Mouse (Mus musculus) spleen, adult 2 months (tissue): Measurements from ENCODE around the gene Mgat3. TPM values are rescaled to one million over a fixed set of nuclear protein-coding genes. Genes with fewer than 3 reads are reported as not detected.
A peak's percentile ranks its signal among the peaks of the same experiment; 100 is the strongest.

Experiments used
- DNase-seq, 2 experiments: peaks; one replicate each; pipeline versions ENCODE4 v3.0.0 to v3.0.0-alpha.2; 2012 to 2021; ENCODE audit warnings: low spot score in 2 of 2, low read depth in 1 of 2
- H3K27ac ChIP-seq: fragments of 200-500 bp; 2 replicates; pipeline ENCODE4 v1.5.1; 2012; ENCODE audit warnings: low read length, inconsistent platforms; ENCODE audit not compliant: insufficient read depth
- H3K27me3 ChIP-seq: fragments of 200-500 bp; 2 replicates; pipeline ENCODE4 v1.6.1; 2012; ENCODE audit warnings: mild to moderate bottlenecking, moderate library complexity, low read length, inconsistent platforms; ENCODE audit not compliant: control insufficient read depth, insufficient read depth
- H3K36me3 ChIP-seq: fragments of 200-500 bp; 2 replicates; pipeline ENCODE4 v1.6.1; 2012; ENCODE audit warnings: mild to moderate bottlenecking, low read length, inconsistent platforms; ENCODE audit not compliant: control insufficient read depth, insufficient read depth
- H3K4me1 ChIP-seq: fragments of 200-500 bp; 2 replicates; pipeline ENCODE4 v1.6.1; 2011; ENCODE audit warnings: inconsistent platforms; ENCODE audit not compliant: control insufficient read depth, insufficient read depth, insufficient read length
- H3K4me3 ChIP-seq: fragments of 200-500 bp; 2 replicates; pipeline ENCODE4 v1.5.1; 2011; ENCODE audit warnings: mild to moderate bottlenecking, inconsistent platforms; ENCODE audit not compliant: insufficient read depth, insufficient read length; ENCODE audit errors: extremely low read depth
- CTCF ChIP-seq: fragments of 200-500 bp; IDR thresholded peaks from 2 replicates; pipeline ENCODE4 v1.5.1; 2011; ENCODE audit warnings: mild to moderate bottlenecking, inconsistent platforms; ENCODE audit not compliant: insufficient read depth, insufficient read length, insufficient replicate concordance; ENCODE audit errors: extremely low read depth
- POLR2A ChIP-seq: fragments of 200-500 bp; IDR thresholded peaks from 2 replicates; pipeline ENCODE4 v1.6.1; 2011; ENCODE audit warnings: low read depth, low read length, inconsistent platforms
- WGBS: fragments of 180-500 bp; shearing (Covaris S2); methylation state at CpG from one replicate; pipeline ENCODE4 v1.1.7; 2018; 5-methylcytosine and 5-hydroxymethylcytosine counted together
- polyA plus RNA-seq: library from polyadenylated mRNA; depleted of rRNA; stranded (reverse); fragments of >200 nt; gene quantifications from 2 replicates; pipeline ENCODE4 v1.2.3, GENCODE M21; 2012

The Mgat3 gene
- polyA plus RNA-seq, 1 experiment, result 2.9 TPM

GRCm38 (mm10) chr15:80147511-80147910 is 26.0 kb upstream of the Mgat3 start:
- WGBS, result 91% methylated on average over 5 of the region's 5 CpGs
- Histone ChIP-seq H3K27ac (no peak overlapping the region), H3K36me3 (peaks cover 19% of the 10 kb centered on the region), H3K27me3 (no peaks in the 10 kb centered on the region), H3K4me3 (no peak overlapping the region), H3K4me1 (peaks cover 13% of the 10 kb centered on the region; the same call in 1 of the 2 replicates)
- no peak for DNase-seq
- no peak for TF ChIP-seq CTCF
- TF ChIP-seq POLR2A, result no peak

GRCm38 (mm10) chr15:80148565-80148964 is 25.0 kb upstream of the Mgat3 start:
- H3K4me1 ChIP-seq, result peaks cover 13% of the 10 kb centered on the region; the same call in 1 of the 2 replicates
- peaks cover 20% of the 10 kb centered on the region for H3K36me3 ChIP-seq
- H3K27ac ChIP-seq, result no peak overlapping the region
- H3K4me3 ChIP-seq, result no peak overlapping the region
- DNase-seq, result no peak
- 63% methylated on average over 8 of the region's 8 CpGs for WGBS
- TF ChIP-seq CTCF (no peak), POLR2A (no peak)
- no peaks in the 10 kb centered on the region for H3K27me3 ChIP-seq

DNA sequence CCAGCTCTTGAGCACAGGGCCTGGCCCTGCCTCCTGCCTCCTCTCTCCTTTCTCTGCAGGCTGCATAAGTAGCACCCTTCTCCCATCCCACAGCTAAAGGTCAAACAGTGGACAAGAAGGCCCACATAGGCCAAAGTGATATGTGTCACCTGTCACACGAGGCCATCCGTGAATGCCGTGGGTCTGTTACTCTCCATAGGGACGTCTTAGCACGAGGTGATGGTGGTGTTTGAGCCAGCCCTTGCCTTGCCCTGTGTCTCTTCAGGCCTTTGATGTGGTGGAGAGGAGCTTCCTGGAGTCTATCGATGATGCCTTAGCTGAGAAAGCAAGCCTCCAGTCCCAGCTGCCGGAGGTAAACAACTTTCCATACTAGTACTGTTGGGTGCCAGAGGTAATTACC is 24.0 kb upstream of the Mgat3 start:
- TF ChIP-seq POLR2A (no peak), CTCF (no peak)
- Histone ChIP-seq H3K4me1 (peaks cover 13% of the 10 kb centered on the region; the same call in 1 of the 2 replicates), H3K27ac (peak overlapping the region; percentile 7), H3K4me3 (no peak overlapping the region), H3K36me3 (peaks cover 22% of the 10 kb centered on the region), H3K27me3 (no peaks in the 10 kb centered on the region)
- peak in 1 of 2 experiments; percentile 36 for DNase-seq
- WGBS, result 72% methylated on average over 7 of the region's 7 CpGs

- Histone ChIP-seq H3K4me1 (peaks cover 13% of the 10 kb centered on the region; the same call in 1 of the 2 replicates), H3K36me3 (peaks cover 34% of the 10 kb centered on the region), H3K27me3 (no peaks in the 10 kb centered on the region), H3K27ac (no peak overlapping the region), H3K4me3 (no peak overlapping the region)
- no peak for DNase-seq
- TF ChIP-seq CTCF (no peak), POLR2A (no peak)
- 98% methylated on average over 10 of the region's 10 CpGs for WGBS
Measured at GRCm38 (mm10) chr15:80152663-80153062, 20.9 kb upstream of the Mgat3 start.

DNA sequence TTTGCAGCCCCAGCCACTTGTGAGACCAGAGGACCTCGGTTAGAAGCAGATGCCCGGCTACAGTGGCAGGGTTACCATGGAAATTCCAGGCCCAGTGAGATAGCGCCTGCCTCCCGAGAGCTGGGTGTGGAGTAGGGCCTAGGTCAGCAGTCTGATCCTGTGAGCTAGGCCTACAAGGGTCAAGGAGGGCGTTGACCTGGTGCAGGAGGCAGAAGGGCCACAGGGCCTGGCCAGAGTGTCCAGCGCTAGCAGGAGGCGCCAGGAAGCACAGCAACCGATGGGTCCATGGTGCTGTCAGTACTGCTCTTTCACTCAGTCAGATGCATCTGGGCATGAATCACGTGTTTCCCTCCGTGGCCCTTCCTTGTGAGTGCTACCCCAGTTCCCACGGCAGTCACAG is 19.8 kb upstream of the Mgat3 start:
- 97% methylated on average over 11 of the region's 11 CpGs for WGBS
- H3K4me1 ChIP-seq, result peaks cover 7% of the 10 kb centered on the region; the same call in 1 of the 2 replicates
- no peak for DNase-seq
- H3K27ac ChIP-seq, result no peak overlapping the region
- H3K36me3 ChIP-seq, result peaks cover 38% of the 10 kb centered on the region
- H3K27me3 ChIP-seq, result no peaks in the 10 kb centered on the region
- H3K4me3 ChIP-seq, result no peak overlapping the region
- no peak for TF ChIP-seq CTCF
- TF ChIP-seq POLR2A, result no peak

DNA sequence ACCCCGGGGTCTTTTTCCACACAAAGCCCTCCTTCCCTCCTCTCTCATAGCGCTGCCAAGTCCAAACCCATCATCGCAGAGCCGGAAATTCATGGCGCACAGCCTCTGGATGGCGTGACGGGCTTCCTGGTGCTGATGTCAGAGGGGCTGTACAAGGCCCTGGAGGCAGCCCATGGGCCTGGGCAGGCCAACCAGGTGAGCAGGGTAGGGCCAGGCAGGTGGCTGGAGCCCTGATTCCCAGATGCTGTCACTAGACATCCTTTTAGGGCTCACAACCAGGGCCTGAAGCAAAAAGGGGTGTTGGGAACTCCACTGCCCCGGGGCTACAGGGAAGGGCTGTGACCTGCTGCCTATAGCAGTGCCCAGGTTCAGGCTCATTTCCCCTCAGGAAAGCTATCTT is 17.8 kb upstream of the Mgat3 start:
- WGBS, result 92% methylated on average over 8 of the region's 8 CpGs
- H3K27me3 ChIP-seq, result no peaks in the 10 kb centered on the region
- H3K4me3 ChIP-seq, result no peak overlapping the region

DNA sequence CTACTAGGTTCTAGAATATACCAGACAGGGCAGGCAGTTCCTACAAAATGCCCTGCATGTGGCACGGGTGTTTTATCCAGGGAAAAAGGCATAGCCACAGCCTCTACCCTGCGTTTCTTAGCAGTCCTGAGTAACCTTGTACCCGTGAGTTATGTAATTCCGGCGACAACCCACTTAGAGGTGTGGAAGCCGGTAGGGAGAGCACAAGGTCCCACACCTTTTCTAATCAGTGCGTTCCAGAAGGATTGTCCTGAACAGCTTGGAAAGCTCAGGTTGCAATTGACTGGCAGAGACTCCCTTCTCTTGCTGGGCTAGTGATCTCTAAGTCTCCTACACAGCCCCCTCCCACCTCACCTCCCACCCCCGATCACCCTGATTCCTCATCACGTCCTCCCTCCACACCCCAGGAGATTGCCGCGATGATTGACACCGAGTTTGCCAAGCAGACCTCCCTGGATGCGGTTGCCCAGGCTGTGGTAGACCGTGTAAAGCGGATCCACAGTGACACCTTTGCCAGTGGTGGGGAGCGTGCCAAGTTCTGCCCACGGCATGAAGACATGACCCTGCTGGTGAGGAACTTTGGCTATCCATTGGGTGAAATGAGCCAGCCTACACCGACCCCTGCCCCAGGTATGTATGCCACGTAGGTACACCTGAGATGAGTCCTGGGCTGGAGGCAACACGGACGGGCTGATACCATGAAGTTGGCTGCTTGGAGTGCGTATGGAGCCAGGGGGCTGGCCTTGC is 16.2 kb upstream of the Mgat3 start:
- no peak for DNase-seq
- Histone ChIP-seq H3K4me3 (no peak overlapping the region), H3K36me3 (peaks cover 45% of the 10 kb centered on the region), H3K27me3 (no peaks in the 10 kb centered on the region), H3K27ac (no peak overlapping the region), H3K4me1 (no peaks in the 10 kb centered on the region)
- no peak for TF ChIP-seq POLR2A
- TF ChIP-seq CTCF, result no peak
- 97% methylated on average over 22 of the region's 22 CpGs for WGBS

More for the DNA sequence above, 17.8 kb upstream of the Mgat3 start:
- DNase-seq, result no peak
- Histone ChIP-seq H3K36me3 (peaks cover 45% of the 10 kb centered on the region), H3K27ac (no peak overlapping the region), H3K4me1 (no peaks in the 10 kb centered on the region)
- TF ChIP-seq CTCF (no peak), POLR2A (no peak)
